Mouse (Mus musculus) bone marrow, adult 2 months (tissue): ENCODE results near the gene Itgad.

Source experiments
- CTCF ChIP-seq: fragments of 200-500 bp; IDR thresholded peaks from 2 replicates; pipeline ENCODE4 v1.5.1; 2011; ENCODE audit warnings: low read length, control low read depth; ENCODE audit not compliant: control insufficient read depth, insufficient read depth
- POLR2A ChIP-seq: fragments of 200-500 bp; IDR thresholded peaks from 2 replicates; pipeline ENCODE4 v1.6.1; 2011; ENCODE audit warnings: low read depth, mild to moderate bottlenecking, control low read depth, low read length, borderline replicate concordance; ENCODE audit not compliant: control insufficient read depth

DNA sequence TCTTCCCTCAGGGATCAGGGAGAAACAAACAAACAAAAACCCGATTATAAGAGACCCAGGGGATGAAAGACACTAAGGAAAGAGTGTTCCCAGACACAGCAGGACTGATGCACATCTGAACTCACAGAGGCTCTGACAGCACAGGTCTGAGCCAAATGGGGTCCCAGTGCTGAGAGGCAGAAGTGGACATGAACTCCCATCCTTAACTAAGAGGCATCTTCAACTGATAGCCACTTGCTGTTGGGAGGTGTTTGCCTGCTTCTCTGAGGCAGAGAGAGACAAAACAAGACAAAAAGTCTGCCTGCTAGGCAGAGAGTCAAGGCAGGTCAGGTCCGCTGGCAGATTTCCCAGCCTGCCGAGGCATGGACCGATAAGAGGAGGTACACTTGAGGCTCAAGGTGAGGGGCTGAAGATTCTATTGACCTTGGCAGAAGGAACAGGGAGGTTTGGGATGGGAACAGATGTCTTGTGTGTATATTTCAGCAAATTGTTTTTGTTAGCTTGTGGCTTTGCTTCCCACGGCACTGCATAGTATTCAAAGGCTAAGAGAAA is 102.7 kb downstream of the Itgad start:
- TF ChIP-seq CTCF, result no peak
- TF ChIP-seq POLR2A, result no peak
